Mouse (Mus musculus) monocyte, adult 2 months (primary cell): Measurements from ENCODE around the gene Atpif1.
"Not testable (repeated sequence)": the region's sequence is repeated elsewhere in the genome, so short reads cannot be mapped to it uniquely, and the experiment has no call there.

Experiments
- DNase-seq, 2 experiments: peaks; one replicate each; pipeline ENCODE4 v3.0.0; 2022; ENCODE audit warnings: low spot score in 2 of 2, low read depth in 1 of 2

The Atpif1 gene

DNA sequence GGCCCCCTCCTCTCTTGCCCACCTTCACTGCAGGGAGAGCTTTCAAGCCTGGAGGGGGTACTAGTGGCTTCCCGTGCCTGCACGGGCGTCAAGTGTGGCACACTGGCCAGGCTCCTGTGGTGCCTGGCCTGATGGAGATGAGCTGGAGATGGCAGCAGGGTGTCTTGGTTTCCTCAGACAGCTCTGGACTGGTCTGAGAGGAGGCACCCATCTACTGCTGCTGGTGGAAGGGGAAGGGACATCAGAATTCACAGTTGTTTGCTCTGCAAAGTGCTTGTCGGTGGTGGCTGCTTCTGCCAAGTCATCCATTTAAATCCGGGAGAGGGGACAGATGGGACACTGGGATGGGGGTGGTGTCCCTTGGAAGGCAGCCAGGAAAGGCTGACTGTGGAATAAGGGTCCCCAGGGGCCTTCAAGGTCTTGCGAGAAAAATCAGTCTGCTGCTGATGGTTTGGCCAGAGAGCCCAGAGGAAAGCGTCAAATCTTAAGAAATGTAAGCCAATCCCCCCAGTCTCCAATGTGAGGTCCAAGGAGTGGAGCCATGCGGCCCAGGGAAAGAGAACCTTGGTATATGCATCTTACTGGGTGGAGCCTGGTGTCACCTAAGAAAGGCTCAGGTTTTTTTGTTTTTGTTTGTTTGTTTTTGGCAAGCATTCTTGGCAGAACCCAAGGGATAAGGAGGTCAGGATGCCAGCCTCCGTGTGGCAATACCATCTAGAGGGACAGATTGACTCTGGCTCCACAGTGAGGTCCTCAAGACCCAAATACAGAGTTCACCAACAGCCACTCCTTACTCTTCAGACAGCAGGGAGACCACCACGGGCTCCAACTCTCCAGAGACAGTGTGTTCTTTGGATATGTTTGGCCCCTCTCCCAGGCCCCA, 41.0 kb downstream of the Atpif1 start:
- no peak for DNase-seq

DNA sequence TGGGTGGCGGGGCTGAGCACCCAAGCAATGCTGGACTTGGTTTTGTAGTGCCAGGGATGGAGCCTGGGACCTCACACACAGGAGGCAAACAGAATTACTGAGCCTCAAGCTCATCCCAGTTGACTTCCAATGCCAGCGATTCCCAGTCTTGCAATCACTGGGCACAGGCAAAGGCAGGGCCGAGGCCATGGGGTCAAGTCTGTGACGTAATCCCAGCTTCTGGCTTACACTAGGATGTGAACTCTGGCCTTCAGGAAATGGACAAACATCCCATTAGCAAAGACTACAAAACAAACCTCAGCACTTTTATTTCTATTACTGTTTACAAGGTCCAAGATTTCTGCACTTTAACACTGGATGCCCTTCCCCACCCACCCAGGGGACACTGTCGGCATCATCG, 41.7 kb downstream of the Atpif1 start:
- no peak for DNase-seq

DNA sequence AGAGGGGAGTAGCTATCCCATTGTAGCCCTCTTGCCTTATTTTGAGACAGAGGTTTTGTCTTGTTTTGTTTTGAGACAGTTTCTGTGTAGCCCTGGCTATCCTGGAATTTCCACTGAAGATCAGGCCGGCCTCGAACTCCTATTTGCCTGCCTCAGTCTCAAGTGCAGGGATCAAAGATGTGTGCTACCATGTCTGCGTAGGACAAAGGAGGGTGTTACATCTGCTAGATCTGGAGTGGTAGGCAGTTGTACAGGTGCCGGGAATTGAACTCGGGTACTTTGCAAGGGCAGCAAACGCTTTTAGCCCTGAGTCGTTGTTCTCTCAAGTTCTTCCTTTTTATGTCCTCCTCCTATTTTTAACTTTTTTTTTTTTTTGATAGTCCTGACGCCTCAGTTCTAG, 42.4 kb downstream of the Atpif1 start:
- no peak for DNase-seq

DNA sequence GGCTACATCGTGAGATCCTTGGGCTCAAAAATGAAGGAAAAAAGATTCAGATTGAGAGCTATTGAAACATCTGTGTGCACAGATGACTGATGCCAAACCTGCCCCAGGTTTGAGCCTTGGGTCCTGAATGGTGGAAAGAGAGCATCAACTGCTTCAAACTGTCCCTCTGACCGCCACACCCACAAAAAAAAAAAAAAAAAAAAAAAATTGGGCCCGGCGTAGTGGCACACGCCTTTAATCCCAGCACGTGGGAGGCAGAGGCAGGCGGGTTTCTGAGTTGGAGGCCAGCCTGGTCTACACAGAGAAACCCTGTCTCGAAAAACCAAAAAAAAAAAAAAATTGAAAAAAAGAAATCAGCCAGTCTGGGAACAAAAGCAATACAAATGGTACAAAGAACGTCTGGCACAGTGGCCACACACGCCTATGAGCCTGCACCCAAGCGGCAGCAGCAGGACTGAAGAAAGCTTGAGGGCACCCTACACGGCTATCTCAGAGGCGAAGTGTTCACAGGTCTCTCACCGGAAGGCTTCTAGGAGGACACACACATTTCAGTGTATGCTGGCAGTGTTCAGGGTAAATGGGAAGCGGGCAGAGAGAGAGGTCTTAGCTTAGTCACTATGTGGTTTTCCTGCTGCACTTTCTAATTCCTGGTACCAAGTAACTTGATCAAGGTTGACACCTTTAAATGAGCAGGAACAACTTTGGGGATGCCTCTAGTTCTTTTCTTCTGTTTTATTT, 43.0 kb downstream of the Atpif1 start:
- no peak for DNase-seq

DNA sequence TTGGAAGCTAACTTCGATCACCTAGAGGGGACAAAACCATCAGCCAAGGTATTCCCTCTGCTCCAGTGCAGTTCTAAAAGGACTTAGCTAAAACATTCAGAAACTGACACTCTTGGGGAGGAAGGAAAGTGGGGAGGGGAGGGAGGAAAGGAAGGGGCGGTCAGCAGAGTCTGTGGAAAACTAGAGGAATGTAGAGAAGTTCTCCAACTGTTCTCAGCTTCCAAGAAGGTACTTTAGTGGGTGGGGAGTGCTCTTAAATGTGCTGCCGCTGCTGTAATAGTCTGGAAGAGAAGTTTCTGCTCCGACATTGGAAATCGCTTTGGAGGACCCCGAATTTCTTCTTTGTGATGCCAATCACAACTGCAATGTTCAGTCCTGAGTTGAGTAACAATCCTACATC, 44.5 kb downstream of the Atpif1 start:
- no peak for DNase-seq

DNA sequence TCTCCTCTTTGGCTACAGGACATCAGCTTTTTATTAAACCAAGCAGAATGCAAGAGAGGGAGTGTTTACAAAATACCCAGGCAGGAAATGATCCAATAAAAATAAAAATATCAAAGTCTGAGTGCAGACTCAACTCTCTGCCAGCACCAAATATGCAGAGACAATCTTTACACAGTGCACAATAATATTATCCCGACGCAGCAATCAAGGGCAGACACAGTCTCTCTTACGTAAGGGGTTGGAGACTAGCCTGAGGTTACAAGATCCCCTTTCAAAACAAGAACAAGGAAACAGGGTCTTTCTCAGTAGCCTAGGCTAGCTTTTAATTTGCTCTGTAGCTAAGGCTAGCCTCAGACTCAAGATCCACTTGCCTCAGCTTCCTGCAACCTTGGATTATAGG, 44.9 kb downstream of the Atpif1 start:
- DNase-seq: no peak

DNA sequence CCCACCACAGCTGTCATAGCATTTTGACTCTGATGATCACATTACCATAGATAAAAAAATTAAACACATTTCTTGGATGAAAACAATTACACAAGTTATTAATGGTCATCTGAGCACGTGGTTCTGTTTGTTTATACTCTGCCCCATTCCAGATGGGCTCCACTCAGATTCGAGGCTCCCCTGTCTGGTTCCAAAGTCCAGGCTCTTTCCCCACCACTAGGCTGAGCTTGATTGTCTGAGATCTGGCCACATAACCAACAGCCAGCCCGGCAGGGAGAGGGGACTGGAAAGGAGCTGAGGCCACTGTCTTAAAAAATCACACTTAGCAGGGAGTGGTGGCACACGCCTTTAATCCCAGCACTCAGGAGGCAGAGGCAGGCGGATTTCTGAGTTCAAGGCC, 48.6 kb downstream of the Atpif1 start:
- DNase-seq: no peak

DNA sequence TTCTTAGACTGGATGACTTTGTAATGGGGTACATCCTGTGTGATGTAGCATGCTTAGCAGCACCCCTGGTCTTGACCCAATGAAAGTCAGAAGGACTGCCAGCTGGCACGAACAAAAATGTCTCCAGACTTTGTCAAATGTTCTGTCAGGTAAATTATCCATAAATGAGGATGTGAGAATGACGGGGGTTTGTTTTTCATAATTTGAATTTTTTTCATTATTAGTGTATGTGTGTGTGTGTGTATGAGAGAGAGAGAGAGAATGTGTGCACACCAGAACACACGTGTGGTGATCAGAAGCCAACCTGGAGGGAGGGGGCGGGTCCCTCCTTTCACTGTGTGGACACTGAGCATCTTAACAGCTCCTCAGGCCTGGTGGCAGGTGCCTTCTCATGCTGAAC, 49.2 kb downstream of the Atpif1 start:
- DNase-seq: no peak

DNA sequence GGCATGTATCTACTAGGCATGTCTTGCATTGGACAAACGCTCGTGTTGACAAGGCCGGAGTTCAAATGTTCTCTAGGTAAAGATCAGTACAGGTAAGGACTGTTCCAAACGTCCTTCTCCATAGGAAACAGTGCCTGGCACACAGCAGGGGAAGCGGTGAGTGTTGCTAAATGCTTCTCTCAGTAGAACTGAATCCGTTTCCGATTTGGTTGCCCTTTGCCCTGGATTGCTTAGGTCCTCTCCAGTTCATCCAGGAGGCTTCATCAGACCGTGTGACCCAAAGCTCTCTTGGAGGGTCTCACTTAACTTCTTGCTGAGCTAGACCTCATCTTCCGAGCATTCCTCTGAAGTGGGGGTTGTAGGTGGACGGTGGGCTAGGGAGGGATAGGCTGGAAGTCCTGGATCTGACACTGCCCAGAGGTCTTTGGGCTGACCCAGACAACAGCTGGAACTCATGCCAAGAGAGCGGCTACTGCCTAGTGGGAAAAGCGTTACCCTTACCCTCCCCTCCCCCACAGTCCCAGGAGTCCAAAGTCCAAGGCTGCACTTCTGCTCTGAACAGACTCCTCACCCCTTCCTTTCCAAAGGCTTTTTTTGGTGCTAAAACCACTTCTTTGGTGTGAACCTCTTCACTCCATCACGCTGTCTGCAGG, 50.4 kb downstream of the Atpif1 start:
- no peak for DNase-seq

DNA sequence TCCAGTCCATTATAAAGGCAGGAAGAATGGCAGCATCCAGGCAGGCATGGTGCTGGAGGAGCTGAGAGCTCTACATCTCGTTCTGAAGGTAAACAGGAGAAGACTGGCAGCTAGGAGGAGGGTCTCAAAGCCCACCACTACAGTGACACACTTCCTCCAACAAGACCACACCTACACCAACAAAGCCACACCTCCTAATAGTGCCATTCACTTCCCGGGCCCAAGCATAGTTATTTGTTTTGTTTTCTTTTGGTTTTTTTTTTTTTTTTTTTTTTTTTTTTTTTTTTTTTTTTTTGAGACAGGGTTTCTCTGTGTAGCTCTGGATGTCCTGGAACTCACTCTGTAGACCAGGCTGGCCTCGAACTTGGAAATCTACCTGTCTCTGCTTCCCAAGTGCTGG, 51.4 kb downstream of the Atpif1 start:
- DNase-seq: not testable (repeated sequence)
